Mouse (Mus musculus): ENCODE measurements around the gene Tnn. TPM values are rescaled to one million over a fixed set of nuclear protein-coding genes. Genes with fewer than 3 reads are reported as not detected.

Tnn gene
- total and polyA plus RNA-seq, 3 experiments = 0.13 TPM; not detected in 2

DNA sequence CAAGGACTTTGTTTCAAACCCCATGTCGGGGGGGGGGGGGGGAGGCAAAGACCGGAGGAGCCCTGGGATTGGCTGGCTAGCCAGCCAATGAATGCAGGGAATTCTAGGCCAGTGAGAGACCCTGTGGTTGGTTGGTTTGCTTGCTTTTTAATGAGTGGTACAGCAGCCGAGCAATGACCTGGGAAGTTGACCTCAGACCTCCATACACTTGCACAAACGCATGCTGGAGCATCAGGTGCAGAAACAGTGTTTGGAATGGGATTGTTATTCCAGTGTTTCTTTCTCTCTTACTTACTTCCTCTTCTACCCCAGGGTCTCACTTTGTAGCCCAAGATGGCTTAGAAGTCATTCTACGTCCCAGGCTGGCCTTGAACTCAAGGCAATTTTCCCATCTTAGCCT, 13.2 kb upstream of the Tnn start:
- no peak overlapping the region for H3K27ac ChIP-seq (ENCODE audit: insufficient read depth, low read depth)
- H3K79me2 ChIP-seq (replicated peaks; ENCODE audit: control insufficient read depth, extremely low read depth, insufficient read depth, poor library complexity, severe bottlenecking) = no peaks in the 10 kb centered on the region
- no peak for DNase-seq (ENCODE audit: extremely low read depth)
- no peaks in the 10 kb centered on the region for H3K36me3 ChIP-seq (replicated peaks in 1 of 2; ENCODE audit: control insufficient read depth in 1 of 2, insufficient read depth in 1 of 2, low read length in 1 of 2)
- TF ChIP-seq ELF1 (IDR thresholded peaks at IDR 0.05; ENCODE audit: low read depth, low read length) (0 out of 2 replicates have a peak, but pooled peaks have one; percentile 23), E2F4 (IDR thresholded peaks at IDR 0.05; ENCODE audit: insufficient replicate concordance, low read depth, low read length) (no peak), HCFC1 (IDR thresholded peaks at IDR 0.05; ENCODE audit: low read depth, low read length) (peak; percentile 26; the same call in 1 of the 2 replicates), MXI1 (IDR thresholded peaks at IDR 0.05; ENCODE audit: low read depth, low read length) (peak; percentile 42; the same call in 1 of the 2 replicates), TCF12 (IDR thresholded peaks at IDR 0.05; ENCODE audit: low read depth, low read length) (peak; percentile 23; the same call in 1 of the 2 replicates), EP300 (IDR thresholded peaks at IDR 0.05; ENCODE audit: low read length) (no peak), ZNF384 (IDR thresholded peaks at IDR 0.05; ENCODE audit: low read depth, low read length) (no peak), SIN3A (IDR thresholded peaks at IDR 0.05; ENCODE audit: low read length) (0 out of 2 replicates have a peak, but pooled peaks have one; percentile 30), KAT2A (IDR thresholded peaks at IDR 0.05; ENCODE audit: insufficient replicate concordance, low read length) (0 out of 2 replicates have a peak, but pooled peaks have one; percentile 38), TBP (conservative IDR thresholded peaks at IDR 0.05; ENCODE audit: low read depth, low read length) (peak; percentile 72), ZMIZ1 (IDR thresholded peaks at IDR 0.05; ENCODE audit: low read depth, low read length) (0 out of 2 replicates have a peak, but pooled peaks have one; percentile 22), USF1 (IDR thresholded peaks at IDR 0.05; ENCODE audit: low read depth, low read length) (no peak), PAX5 (IDR thresholded peaks at IDR 0.05; ENCODE audit: low read length) (no peak), CTCF (conservative IDR thresholded peaks at IDR 0.05 in 1 of 2, IDR thresholded peaks at IDR 0.05 in 1 of 2; ENCODE audit: low read depth in 2 of 2, low read length in 2 of 2) (no peak), MAFK (IDR thresholded peaks at IDR 0.05; ENCODE audit: insufficient replicate concordance, low read length) (no peak), JUN (IDR thresholded peaks at IDR 0.05; ENCODE audit: insufficient read depth, low read depth, low read length) (no peak), POLR2A (IDR thresholded peaks at IDR 0.05; ENCODE audit: low read depth, low read length) (peak; percentile 74), NELFE (IDR thresholded peaks at IDR 0.05; ENCODE audit: low read depth, low read length) (peak; percentile 62; the same call in 1 of the 2 replicates), MAX (IDR thresholded peaks at IDR 0.05; ENCODE audit: low read length) (0 out of 2 replicates have a peak, but pooled peaks have one; percentile 36), USF2 (conservative IDR thresholded peaks at IDR 0.05; ENCODE audit: low read depth, low read length) (no peak), IRF4 (IDR thresholded peaks at IDR 0.05; ENCODE audit: low read depth, low read length) (no peak), UBTF (IDR thresholded peaks at IDR 0.05; ENCODE audit: low read depth, low read length) (no peak), NRF1 (IDR thresholded peaks at IDR 0.05; ENCODE audit: low read depth, low read length) (no peak), RAD21 (IDR thresholded peaks at IDR 0.05; ENCODE audit: low read depth, low read length) (no peak), POLR2AphosphoS2 (IDR thresholded peaks at IDR 0.05; ENCODE audit: low read depth, low read length) (no peak), CHD2 (IDR thresholded peaks at IDR 0.05; ENCODE audit: low read length) (peak; percentile 36; the same call in 1 of the 2 replicates), ETS1 (conservative IDR thresholded peaks at IDR 0.05; ENCODE audit: low read depth, low read length) (no peak), ZKSCAN1 (IDR thresholded peaks at IDR 0.05; ENCODE audit: borderline replicate concordance, low read depth, low read length) (no peak), RCOR1 (conservative IDR thresholded peaks at IDR 0.05; ENCODE audit: low read depth, low read length) (no peak), BHLHE40 (IDR thresholded peaks at IDR 0.05; ENCODE audit: low read depth, low read length) (no peak), CHD1 (IDR thresholded peaks at IDR 0.05; ENCODE audit: low read depth, low read length) (no peak)
- dilution Hi-C loops (cut with MboI; ENCODE audit: extremely low pct_ligation_motif_present, extremely low pct_unique_long_range_greater_than_20kb, low sequenced_read_pairs) = no loop called here
- H3K9ac ChIP-seq (ENCODE audit: insufficient read depth, low read depth) = no peak overlapping the region
- peak overlapping the region; percentile 54 for H3K4me2 ChIP-seq (ENCODE audit: insufficient read depth, low read depth, poor library complexity, severe bottlenecking)
- in situ Hi-C loops (cut with MboI; ENCODE audit: low pct_ligation_motif_present, low pct_unique_long_range_greater_than_20kb, low sequenced_read_pairs) = no loop called here
- H3K4me1 ChIP-seq (ENCODE audit: control insufficient read depth in 1 of 2, insufficient read depth in 2 of 2) = no peaks in the 10 kb centered on the region
- no peaks in the 10 kb centered on the region for H3K9me3 ChIP-seq (replicated peaks; ENCODE audit: low read length)
- peak overlapping the region in 1 of 3 experiments; percentile 5 for H3K4me3 ChIP-seq (replicated peaks in 1 of 3; ENCODE audit: low read depth in 2 of 3, low read length in 2 of 3, poor library complexity in 1 of 3)
- H3K27me3 ChIP-seq (replicated peaks) = no peaks in the 10 kb centered on the region
